Mouse (Mus musculus) neutrophil, adult 83 days (primary cell): ENCODE results near the gene Dctn1. TPM values are rescaled to one million over a fixed set of nuclear protein-coding genes. Genes with fewer than 3 reads are reported as not detected.

ENCODE experiments used
- total RNA-seq, 2 experiments: library from RNA; stranded (reverse); gene quantifications; one replicate each; pipeline ENCODE4 v1.2.4; 2023

The Dctn1 gene
- 100 to 1,000 TPM; 129 to 136 TPM for total RNA-seq

DNA sequence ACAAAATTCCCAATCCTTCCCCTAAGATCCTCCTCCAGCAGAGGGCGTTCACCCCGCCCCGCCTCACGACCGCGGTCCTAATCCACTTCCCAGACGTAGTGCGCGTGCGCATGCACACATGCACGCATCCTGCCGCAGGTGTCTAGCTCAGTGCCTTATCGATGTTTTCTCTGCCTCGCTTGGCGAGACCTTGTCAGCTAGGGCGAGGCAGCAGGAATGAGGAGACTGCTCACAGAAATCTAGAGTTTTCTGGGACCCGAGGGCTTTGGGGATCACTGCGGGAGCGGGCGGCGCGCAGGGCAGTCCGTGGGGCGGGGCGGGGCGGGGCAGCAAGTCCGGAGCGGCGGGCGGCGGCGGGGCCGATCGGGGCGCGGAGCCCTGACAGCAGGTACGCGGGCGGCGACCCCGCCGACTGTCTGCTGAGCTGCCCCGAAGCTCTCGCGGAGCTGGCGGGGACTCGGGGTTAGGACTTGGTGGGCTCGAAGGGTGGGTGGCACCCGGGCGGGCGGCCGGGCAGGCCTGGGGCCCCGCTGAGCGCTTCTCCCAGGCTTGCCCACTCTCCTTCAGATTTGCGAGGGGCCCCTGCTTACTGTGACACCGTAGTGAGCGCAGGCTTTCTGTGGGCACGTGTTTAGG, at the start of gene Dctn1:
TSS of gene Dctn1 (plus strand) at position 314 of the 636 bp plus-strand sequence.

DNA sequence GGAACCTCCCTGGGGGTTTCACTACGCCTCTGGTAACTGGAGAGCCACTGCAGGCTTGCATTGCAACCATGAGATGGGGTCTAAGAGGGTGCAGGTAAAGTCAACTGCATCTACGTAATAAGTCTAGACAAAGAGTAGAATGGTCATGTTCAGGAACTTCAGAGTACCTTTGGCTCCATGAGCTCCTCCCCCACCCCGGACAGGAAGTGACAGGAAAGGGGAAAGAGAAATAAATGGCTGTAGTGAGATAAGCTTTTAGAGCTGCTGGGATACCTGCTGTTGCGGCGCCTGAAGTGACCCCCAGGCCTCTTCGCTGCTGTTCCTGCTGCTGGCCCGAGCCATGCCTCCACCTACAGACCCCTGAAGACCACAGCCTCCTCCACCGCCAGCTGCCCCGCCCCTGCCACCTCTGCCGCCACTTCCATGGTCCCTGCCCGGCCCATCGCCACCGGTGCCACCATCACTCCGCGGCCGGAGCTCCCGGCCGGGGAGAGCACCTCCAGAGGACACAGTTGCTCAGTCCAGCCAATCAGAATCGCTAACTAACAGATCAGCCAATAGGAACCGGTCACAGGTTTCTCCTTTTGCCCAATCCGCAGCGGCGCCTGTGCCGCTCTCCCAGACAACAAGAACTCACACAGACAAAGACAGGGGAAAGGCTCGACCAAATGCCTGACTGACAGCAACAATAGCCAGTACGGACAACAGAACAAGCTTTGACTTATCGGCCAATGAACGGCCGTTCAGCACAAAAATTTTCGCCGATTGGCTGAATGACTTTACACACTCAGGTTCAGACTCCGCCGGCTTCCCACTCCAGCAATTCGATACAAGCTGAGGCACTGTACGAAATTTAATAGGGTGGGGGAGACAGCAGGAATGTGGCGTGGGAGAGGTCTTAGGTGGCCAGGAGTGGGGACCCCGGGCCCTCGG, 44.5 kb upstream of the Dctn1 start, which contains the start of gene Wbp1:
TSS of gene Wbp1 (minus strand) at position 630 of the 933 bp plus-strand sequence.

DNA sequence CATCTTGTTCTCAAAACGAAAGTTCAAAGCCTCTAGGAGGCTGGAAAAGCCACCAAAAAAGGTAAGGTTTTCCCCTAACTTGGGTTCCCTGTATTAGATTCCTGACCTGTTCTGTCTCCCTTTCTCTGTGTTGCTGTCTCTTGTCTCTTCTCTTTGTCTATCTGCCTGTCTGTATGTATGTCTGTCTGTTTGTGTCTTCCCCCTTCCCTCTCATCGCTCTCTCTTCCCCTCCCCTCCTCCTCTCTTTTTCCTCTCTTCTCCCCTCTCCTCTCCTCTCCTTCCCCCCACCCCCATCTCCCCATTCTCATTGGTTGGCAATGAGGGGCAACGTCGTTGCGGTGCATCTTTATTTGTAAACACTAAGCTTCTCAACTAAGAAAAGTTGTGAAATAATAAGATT, 40.4 kb upstream of the Dctn1 start, which contains the start of gene Ino80b:
TSS of gene Ino80b (minus strand) at position 101 of the 400 bp plus-strand sequence.

DNA sequence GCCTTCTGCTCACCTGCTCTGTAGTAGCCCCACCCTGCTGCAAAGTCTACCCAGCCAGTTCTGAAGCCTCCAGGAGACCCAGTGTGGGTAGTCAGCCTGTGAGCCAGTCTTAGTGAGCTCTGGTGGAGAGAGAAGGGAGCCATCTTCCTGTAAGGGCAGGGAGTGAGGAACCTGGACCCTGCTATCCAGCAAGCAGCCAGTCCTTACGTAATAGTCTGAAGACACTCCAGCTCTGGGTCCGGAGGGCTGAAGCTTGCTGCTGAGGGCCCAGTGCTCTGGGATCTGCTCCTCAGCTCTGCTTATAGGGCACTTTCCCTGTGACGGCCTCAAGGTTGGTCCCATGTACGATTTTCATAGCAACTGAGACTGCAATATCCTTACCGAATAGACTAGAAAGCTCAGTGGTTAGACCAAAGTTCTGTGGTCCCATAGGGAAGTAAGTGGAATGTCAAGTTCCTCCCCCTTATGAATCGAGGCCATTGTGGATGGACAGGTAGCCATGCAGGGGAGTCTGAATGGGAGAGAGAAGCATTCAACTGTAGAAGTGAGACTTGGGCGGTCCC, 30.7 kb upstream of the Dctn1 start, which contains the start of gene Rtkn:
TSS of gene Rtkn (plus strand) at position 513 of the 563 bp plus-strand sequence.

DNA sequence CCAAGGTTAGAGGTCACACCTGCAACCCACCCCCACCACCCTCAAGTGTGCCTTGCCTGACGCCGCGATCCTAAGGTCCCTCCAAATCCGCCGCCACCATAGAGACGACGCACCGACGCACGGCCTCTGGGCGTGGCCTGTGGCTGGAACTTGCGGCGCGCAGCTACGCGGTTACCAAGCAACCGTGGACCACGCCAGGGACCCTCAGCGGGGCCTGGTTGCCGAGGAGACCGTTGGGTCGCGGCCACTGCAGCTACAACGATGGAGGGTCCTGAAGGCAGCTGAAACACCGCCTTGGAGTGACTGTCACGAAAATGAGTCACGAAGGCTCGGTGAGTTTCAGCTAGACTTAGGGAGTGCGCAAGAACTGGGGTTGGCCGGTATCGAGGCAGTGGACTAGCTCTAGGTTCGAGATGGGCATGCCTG, 9.4 kb upstream of the Dctn1 start, which contains the start of the genes Wdr54 and 1700003E16Rik:
TSS of gene Wdr54 (minus strand) at position 139 of the 426 bp plus-strand sequence.
TSS of gene 1700003E16Rik (plus strand) at position 146 of the 426 bp plus-strand sequence.

DNA sequence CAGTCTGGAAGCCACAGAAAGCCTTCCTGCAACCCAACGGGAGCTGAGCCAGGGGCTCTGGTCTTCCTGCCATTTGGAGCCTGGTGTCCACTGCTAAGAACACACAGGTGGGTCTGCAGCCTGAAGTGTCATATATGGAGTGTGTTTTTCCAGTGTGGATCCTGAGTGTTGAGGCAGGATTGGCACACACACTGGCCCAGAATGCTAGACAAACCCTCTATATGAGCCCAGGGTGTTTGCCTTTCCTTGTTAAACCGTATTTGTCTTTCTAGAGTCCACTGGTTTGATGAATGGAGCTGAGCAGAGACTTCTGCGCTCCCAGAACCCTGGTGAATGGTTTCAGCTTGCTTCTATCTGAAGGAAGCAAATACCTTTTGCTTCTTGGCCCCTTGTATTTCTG, 54.1 kb downstream of the Dctn1 start, which contains the start of gene Slc4a5:
TSS of gene Slc4a5 (plus strand) at position 15 of the 400 bp plus-strand sequence.

Other genes starting within 250 kb of the Dctn1 start
- 10 to 100 TPM; 19.7 to 22.7 TPM for gene Sema4f, start 226.2 kb upstream of the Dctn1 start, total RNA-seq
- gene M1ap, start 219.0 kb upstream of the Dctn1 start, total RNA-seq: 1 to 10 TPM; 2.4 to 4.5 TPM
- 10 to 100 TPM; 24.4 to 28.8 TPM for gene Dok1, start 132.4 kb upstream of the Dctn1 start, total RNA-seq
- gene Loxl3, start 131.7 kb upstream of the Dctn1 start, total RNA-seq: 1 to 10 TPM; 1.1 to 1.5 TPM
- gene Aup1, start 111.4 kb upstream of the Dctn1 start, total RNA-seq: 100 to 1,000 TPM; 190 to 202 TPM
- gene Htra2, start 110.6 kb upstream of the Dctn1 start, total RNA-seq: 10 to 100 TPM; 57.4 to 60.2 TPM
- 1 to 10 TPM; 6.6 to 7.1 TPM for gene Dqx1, start 108.1 kb upstream of the Dctn1 start, total RNA-seq
- gene Tlx2, start 95.6 kb upstream of the Dctn1 start, total RNA-seq: not detected
- 10 to 100 TPM; 18.2 to 18.7 TPM for gene Pcgf1, start 88.1 kb upstream of the Dctn1 start, total RNA-seq
- gene Lbx2, start 79.6 kb upstream of the Dctn1 start, total RNA-seq: not detected
- 1 to 10 TPM; 2.8 to 6.6 TPM for gene Ccdc142, start 64.3 kb upstream of the Dctn1 start, total RNA-seq
- 1 to 10 TPM; 5.3 to 6.5 TPM for gene Gm42688, start 64.3 kb upstream of the Dctn1 start, total RNA-seq
- gene Mrpl53, start 56.9 kb upstream of the Dctn1 start, total RNA-seq: 10 to 100 TPM; 23.9 to 24.8 TPM
- gene Mogs, start 50.4 kb upstream of the Dctn1 start, total RNA-seq: 10 to 100 TPM; 26.2 to 35.5 TPM
- gene Wbp1, start 44.4 kb upstream of the Dctn1 start, total RNA-seq: 10 to 100 TPM; 34.8 to 39.7 TPM
- gene Ino80b, start 40.5 kb upstream of the Dctn1 start, total RNA-seq: 10 to 100 TPM; 17.3 to 17.9 TPM
- under 1 TPM; 0.33 to 0.66 TPM for gene Rtkn, start 30.5 kb upstream of the Dctn1 start, total RNA-seq
- under 1 TPM; 0.18 to 0.64 TPM for gene Wdr54, start 9.5 kb upstream of the Dctn1 start, total RNA-seq
- gene 1700003E16Rik, start 9.5 kb upstream of the Dctn1 start, total RNA-seq: not detected
- gene Slc4a5, start 53.9 kb downstream of the Dctn1 start, total RNA-seq: not detected
- gene Mthfd2, start 160.0 kb downstream of the Dctn1 start, total RNA-seq: 10 to 100 TPM; 21.3 to 24.8 TPM
- 100 to 1,000 TPM; 133 to 139 TPM for gene Mob1a, start 160.1 kb downstream of the Dctn1 start, total RNA-seq
- gene Bola3, start 183.2 kb downstream of the Dctn1 start, total RNA-seq: 10 to 100 TPM; 17.5 to 22.0 TPM